Mouse (Mus musculus): ENCODE results near the gene Ercc6.

DNA sequence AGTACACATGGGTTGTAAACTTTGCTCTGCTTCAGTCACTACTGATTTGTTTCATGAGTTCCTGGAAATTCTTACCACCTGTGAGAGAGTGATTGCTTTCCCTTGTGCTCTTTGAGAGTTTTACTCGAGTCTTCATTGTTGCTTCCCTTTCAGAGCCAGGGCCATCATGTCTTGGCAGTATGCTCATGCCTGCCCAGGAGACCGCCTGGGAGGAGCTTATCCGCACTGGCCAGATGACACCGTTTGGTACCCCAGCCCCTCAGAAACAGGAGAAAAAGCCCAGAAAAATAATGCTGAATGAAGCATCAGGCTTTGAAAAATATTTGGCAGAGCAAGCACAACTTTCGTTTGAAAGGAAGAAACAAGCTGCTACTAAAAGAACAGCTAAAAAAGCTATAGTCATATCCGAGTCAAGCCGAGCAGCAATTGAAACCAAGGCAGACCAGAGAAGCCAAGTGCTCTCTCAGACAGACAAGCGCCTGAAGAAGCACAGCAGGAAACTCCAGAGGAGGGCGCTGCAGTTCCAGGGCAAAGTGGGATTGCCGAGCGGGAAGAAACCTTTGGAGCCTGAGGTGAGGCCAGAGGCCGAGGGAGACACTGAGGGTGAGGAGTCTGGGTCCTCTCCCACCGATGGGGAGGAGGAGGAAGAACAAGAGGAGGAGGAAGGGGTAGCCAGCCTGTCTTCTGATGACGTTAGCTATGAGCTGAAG, 12.8 kb downstream of the Ercc6 start:
- TF ChIP-seq CTCF (IDR thresholded peaks at IDR 0.05) (no peak), EP300 (IDR thresholded peaks at IDR 0.05) (no peak)

Measured in lung, postnatal 0 days (tissue).